Mouse (Mus musculus) forebrain, postnatal 0 days (tissue): ENCODE measurements at regions not wholly inside any gene's neighbourhood (a gene's known extent, or its start where the extent isn't known, plus 50 kb on each side); places are given as distances from the start of the nearest gene placed in this dataset.
"Not testable (repeated sequence)": the region's sequence is repeated elsewhere in the genome, so short reads cannot be mapped to it uniquely, and the experiment has no call there.

ENCODE experiments used
- ATAC-seq: fragments of 200-750 bp; cut with Nextera tagmentation; 2 replicates; pipeline ENCODE4 v1.8.0; 2017; ENCODE audit warnings: mild to moderate bottlenecking, moderate library complexity
- DNase-seq: peaks from one replicate; pipeline ENCODE4 v3.0.0-alpha.2; 2015
- H3K27ac ChIP-seq: fragments of 300-500 bp; sonication (generic); 2 replicates; pipeline ENCODE4 v1.5.1; 2014; ENCODE audit warnings: low read depth, mild to moderate bottlenecking, antibody characterized with exemption, low read length, moderate library complexity, mixed read lengths
- H3K27me3 ChIP-seq: fragments of 300-500 bp; sonication (generic); 2 replicates; pipeline ENCODE4 v1.6.1; 2014; ENCODE audit warnings: mild to moderate bottlenecking, low read length, mixed read lengths; ENCODE audit not compliant: insufficient read depth
- H3K36me3 ChIP-seq: fragments of 300-500 bp; sonication (generic); 2 replicates; pipeline ENCODE4 v1.6.1; 2014; ENCODE audit warnings: mild to moderate bottlenecking, moderate library complexity; ENCODE audit not compliant: insufficient read depth
- H3K4me1 ChIP-seq: fragments of 300-500 bp; sonication (generic); 2 replicates; pipeline ENCODE4 v1.6.1; 2014; ENCODE audit warnings: antibody characterized with exemption; ENCODE audit not compliant: insufficient read depth
- H3K4me2 ChIP-seq: fragments of 300-500 bp; sonication (generic); 2 replicates; pipeline ENCODE4 v1.6.1; 2014; ENCODE audit warnings: low read depth, mild to moderate bottlenecking, moderate library complexity
- H3K4me3 ChIP-seq: fragments of 300-500 bp; sonication (generic); 2 replicates; pipeline ENCODE4 v1.5.1; 2014; ENCODE audit warnings: low read depth, low read length, mixed read lengths
- H3K9ac ChIP-seq: fragments of 300-500 bp; sonication (generic); 2 replicates; pipeline ENCODE4 v1.6.1; 2014; ENCODE audit warnings: mild to moderate bottlenecking
- H3K9me3 ChIP-seq: fragments of 300-500 bp; sonication (generic); 2 replicates; pipeline ENCODE4 v1.6.1; 2016; ENCODE audit warnings: low read length
- CTCF ChIP-seq: sonication (generic); IDR thresholded peaks from 2 replicates; pipeline ENCODE4 v1.5.1; 2016; ENCODE audit warnings: antibody characterized with exemption, control low read depth, low read depth
- WGBS: fragments of 180-500 bp; shearing (Covaris S2); extraction: QIAGEN DNeasy Blood & Tissue Kit; methylation state at CpG from one replicate; pipeline ENCODE4 v1.1.7; 2014; 5-methylcytosine and 5-hydroxymethylcytosine counted together

GRCm38 (mm10) chr8:86255431-86255830, 325.1 kb downstream of the Abcc12 start:
- Histone ChIP-seq H3K9ac (no peak overlapping the region), H3K4me2 (no peak overlapping the region), H3K4me1 (no peaks in the 10 kb centered on the region), H3K27me3 (no peaks in the 10 kb centered on the region), H3K4me3 (no peak overlapping the region), H3K9me3 (no peaks in the 10 kb centered on the region), H3K36me3 (no peaks in the 10 kb centered on the region), H3K27ac (no peak overlapping the region)
- TF ChIP-seq CTCF: no peak
- no peak for DNase-seq
- no peak for ATAC-seq

- Histone ChIP-seq H3K27ac (no peak overlapping the region), H3K4me3 (no peak overlapping the region), H3K4me2 (no peak overlapping the region), H3K9me3 (no peaks in the 10 kb centered on the region), H3K36me3 (no peaks in the 10 kb centered on the region), H3K27me3 (no peaks in the 10 kb centered on the region), H3K4me1 (no peaks in the 10 kb centered on the region), H3K9ac (no peak overlapping the region)
- no peak for ATAC-seq
- 64% methylated on average over 1 of the region's 1 CpGs for WGBS
- no peak for DNase-seq
- TF ChIP-seq CTCF: no peak
These were observed 325.8 kb downstream of the Abcc12 start for GRCm38 (mm10) chr8:86254680-86255079.

- H3K27ac ChIP-seq: no peak overlapping the region
- H3K9me3 ChIP-seq: no peaks in the 10 kb centered on the region
- DNase-seq (peak; percentile 18), ATAC-seq (no peak)
- WGBS: 66% methylated on average over 4 of the region's 4 CpGs
- no peak for TF ChIP-seq CTCF
- no peaks in the 10 kb centered on the region for H3K36me3 ChIP-seq
- H3K4me2 ChIP-seq: no peak overlapping the region
- H3K4me3 ChIP-seq: no peak overlapping the region
- H3K9ac ChIP-seq: no peak overlapping the region
- H3K4me1 ChIP-seq: no peaks in the 10 kb centered on the region
- no peaks in the 10 kb centered on the region for H3K27me3 ChIP-seq
These were observed 327.7 kb downstream of the Abcc12 start for GRCm38 (mm10) chr8:86252696-86253355.

GRCm38 (mm10) chr8:86234696-86235095, 345.8 kb downstream of the Abcc12 start:
- ATAC-seq (no peak), DNase-seq (no peak)
- H3K27me3 ChIP-seq: no peaks in the 10 kb centered on the region
- H3K36me3 ChIP-seq: no peaks in the 10 kb centered on the region
- WGBS: 90% methylated on average over 4 of the region's 4 CpGs
- TF ChIP-seq CTCF: no peak
- no peak overlapping the region for H3K4me3 ChIP-seq
- no peak overlapping the region for H3K4me2 ChIP-seq
- H3K27ac ChIP-seq: no peak overlapping the region
- H3K4me1 ChIP-seq: no peaks in the 10 kb centered on the region
- H3K9me3 ChIP-seq: no peaks in the 10 kb centered on the region
- H3K9ac ChIP-seq: no peak overlapping the region

GRCm38 (mm10) chr8:86231994-86232393, 348.5 kb downstream of the Abcc12 start:
- H3K27me3 ChIP-seq, H3K4me2 ChIP-seq, H3K9me3 ChIP-seq, DNase-seq, H3K9ac ChIP-seq, H3K36me3 ChIP-seq, ATAC-seq, H3K27ac ChIP-seq, H3K4me3 ChIP-seq, H3K4me1 ChIP-seq: not testable (repeated sequence)
- 79% methylated on average over 6 of the region's 6 CpGs for WGBS

GRCm38 (mm10) chr8:86224851-86225250, 355.6 kb downstream of the Abcc12 start:
- no peaks in the 10 kb centered on the region for H3K36me3 ChIP-seq
- H3K4me2 ChIP-seq: no peak overlapping the region
- H3K9ac ChIP-seq: no peak overlapping the region
- no peak overlapping the region for H3K4me3 ChIP-seq
- H3K4me1 ChIP-seq: 0 out of 2 replicates have a peak, but pooled peaks cover 3% of the 10 kb centered on the region
- DNase-seq: no peak
- peak; percentile 34; the same call in 1 of the 2 replicates for ATAC-seq
- TF ChIP-seq CTCF: no peak
- no peak overlapping the region for H3K27ac ChIP-seq
- no peaks in the 10 kb centered on the region for H3K9me3 ChIP-seq
- 33% methylated on average over 4 of the region's 4 CpGs for WGBS
- no peaks in the 10 kb centered on the region for H3K27me3 ChIP-seq

- no peaks in the 10 kb centered on the region for H3K36me3 ChIP-seq
- no peaks in the 10 kb centered on the region for H3K9me3 ChIP-seq
- H3K27me3 ChIP-seq: no peaks in the 10 kb centered on the region
- H3K4me1 ChIP-seq: 0 out of 2 replicates have a peak, but pooled peaks cover 3% of the 10 kb centered on the region
- no peak overlapping the region for H3K27ac ChIP-seq
- ATAC-seq (no peak), DNase-seq (no peak)
- no peak overlapping the region for H3K9ac ChIP-seq
- H3K4me2 ChIP-seq: no peak overlapping the region
- H3K4me3 ChIP-seq: no peak overlapping the region
- WGBS: 79% methylated on average over 7 of the region's 7 CpGs
- TF ChIP-seq CTCF: no peak
These were observed 357.8 kb downstream of the Abcc12 start for GRCm38 (mm10) chr8:86222715-86223114.

- H3K4me1 ChIP-seq: 0 out of 2 replicates have a peak, but pooled peaks cover 3% of the 10 kb centered on the region
- H3K9ac ChIP-seq: no peak overlapping the region
- H3K27me3 ChIP-seq: no peaks in the 10 kb centered on the region
- no peak overlapping the region for H3K27ac ChIP-seq
- DNase-seq (no peak), ATAC-seq (no peak)
- 97% methylated on average over 4 of the region's 4 CpGs for WGBS
- no peak overlapping the region for H3K4me3 ChIP-seq
- H3K36me3 ChIP-seq: no peaks in the 10 kb centered on the region
- TF ChIP-seq CTCF: no peak
- no peak overlapping the region for H3K4me2 ChIP-seq
- no peaks in the 10 kb centered on the region for H3K9me3 ChIP-seq
These were observed 358.3 kb downstream of the Abcc12 start for GRCm38 (mm10) chr8:86222228-86222627.
